Mouse (Mus musculus) limb, embryonic 15.5 days (tissue): ENCODE data around the gene Sp2. TPM values are rescaled to one million over a fixed set of nuclear protein-coding genes. Genes with fewer than 3 reads are reported as not detected.

Experiments
- ATAC-seq: fragments of 200-750 bp; cut with Nextera tagmentation; 2 replicates; pipeline ENCODE4 v1.8.0; 2017; ENCODE audit warnings: low read depth, moderate TSS enrichment; ENCODE audit not compliant: insufficient number of reproducible peaks, low FRiP score, low TSS enrichment
- H3K27ac ChIP-seq: fragments of 300-500 bp; sonication (generic); 2 replicates; pipeline ENCODE4 v1.5.1; 2015; ENCODE audit warnings: moderate library complexity, mild to moderate bottlenecking, inconsistent platforms
- H3K27me3 ChIP-seq: fragments of 300-500 bp; sonication (generic); 2 replicates; pipeline ENCODE4 v1.6.1; 2015; ENCODE audit warnings: inconsistent platforms
- H3K36me3 ChIP-seq: fragments of 300-500 bp; sonication (generic); 2 replicates; pipeline ENCODE4 v1.6.1; 2015; ENCODE audit warnings: inconsistent platforms
- H3K4me1 ChIP-seq: fragments of 300-500 bp; sonication (generic); 2 replicates; pipeline ENCODE4 v1.6.1; 2015; ENCODE audit warnings: inconsistent platforms
- H3K4me2 ChIP-seq: fragments of 300-500 bp; sonication (generic); 2 replicates; pipeline ENCODE4 v1.6.1; 2015; ENCODE audit warnings: mild to moderate bottlenecking, inconsistent platforms
- H3K4me3 ChIP-seq: fragments of 300-500 bp; sonication (generic); 2 replicates; pipeline ENCODE4 v1.5.1; 2015; ENCODE audit warnings: mild to moderate bottlenecking, inconsistent platforms
- H3K9ac ChIP-seq: fragments of 300-500 bp; sonication (generic); 2 replicates; pipeline ENCODE4 v1.6.1; 2015; ENCODE audit warnings: inconsistent platforms
- H3K9me3 ChIP-seq: fragments of 300-500 bp; sonication (generic); 2 replicates; pipeline ENCODE4 v1.6.1; 2016; ENCODE audit warnings: inconsistent platforms
- WGBS: fragments of 180-500 bp; shearing (Covaris S2); methylation state at CpG from one replicate; pipeline ENCODE4 v1.1.7; 2015; 5-methylcytosine and 5-hydroxymethylcytosine counted together
- polyA plus RNA-seq: library from polyadenylated mRNA; unstranded; fragments of >200 nt; fragmentation: Nextera tagmentation; extraction: Ambion mirVana; gene quantifications from 2 replicates; pipeline ENCODE4 v1.2.1, GENCODE M21; 2015

Gene Sp2
- polyA plus RNA-seq, 1 experiment from 2014 or later: 15.1 TPM

- peak overlapping the region; percentile 68 for H3K4me2 ChIP-seq
- H3K9me3 ChIP-seq: no peaks in the 10 kb centered on the region
- 2% methylated on average over 36 of the region's 36 CpGs for WGBS
- ATAC-seq: no peak
- no peaks in the 10 kb centered on the region for H3K36me3 ChIP-seq
- peaks cover 84% of the 10 kb centered on the region for H3K27me3 ChIP-seq
- H3K9ac ChIP-seq: peak overlapping the region; percentile 24; the same call in 1 of the 2 replicates
- H3K4me1 ChIP-seq: peaks cover 44% of the 10 kb centered on the region
- H3K4me3 ChIP-seq: peak overlapping the region; percentile 40
- H3K27ac ChIP-seq: no peak overlapping the region
Observed at GRCm38 (mm10) chr11:97017696-97018582, 35.2 kb upstream of the Sp2 start.

GRCm38 (mm10) chr11:97013121-97013670 lies 30.4 kb upstream of the Sp2 start, which contains the start of gene Sp6:
Sp6 (plus strand) TSS chr11:97013394.
- no peak for ATAC-seq
- peaks cover 67% of the 10 kb centered on the region for H3K27me3 ChIP-seq
- 28% methylated on average over 8 of the region's 8 CpGs for WGBS

GRCm38 (mm10) chr11:97009198-97009790 lies 26.5 kb upstream of the Sp2 start:
- H3K27ac ChIP-seq: no peak overlapping the region
- peaks cover 43% of the 10 kb centered on the region for H3K27me3 ChIP-seq
- no peak overlapping the region for H3K4me3 ChIP-seq
- no peaks in the 10 kb centered on the region for H3K9me3 ChIP-seq
- no peaks in the 10 kb centered on the region for H3K36me3 ChIP-seq
- no peak for ATAC-seq
- 41% methylated on average over 8 of the region's 8 CpGs for WGBS
- H3K4me2 ChIP-seq: no peak overlapping the region
- H3K4me1 ChIP-seq: 0 out of 2 replicates have a peak, but pooled peaks cover 5% of the 10 kb centered on the region
- no peak overlapping the region for H3K9ac ChIP-seq

More at GRCm38 (mm10) chr11:97013121-97013670, 30.4 kb upstream of the Sp2 start, which contains the start of gene Sp6:
- Histone ChIP-seq H3K4me2 (no peak within 1 kb of the TSS), H3K4me3 (no peak within 1 kb of the TSS), H3K9me3 (no peaks in the 10 kb centered on the region), H3K36me3 (no peaks in the 10 kb centered on the region), H3K4me1 (peaks cover 11% of the 10 kb centered on the region), H3K9ac (no peak within 1 kb of the TSS), H3K27ac (no peak within 1 kb of the TSS)

- H3K4me1 ChIP-seq: no peaks in the 10 kb centered on the region
- H3K27me3 ChIP-seq: peaks cover 51% of the 10 kb centered on the region
- WGBS: 59% methylated on average over 9 of the region's 9 CpGs
- H3K4me2 ChIP-seq: no peak overlapping the region
- no peaks in the 10 kb centered on the region for H3K36me3 ChIP-seq
- H3K4me3 ChIP-seq: no peak overlapping the region
- no peak for ATAC-seq
- no peak overlapping the region for H3K27ac ChIP-seq
- H3K9me3 ChIP-seq: no peaks in the 10 kb centered on the region
- no peak overlapping the region for H3K9ac ChIP-seq
Observed at GRCm38 (mm10) chr11:97007093-97007794, 24.5 kb upstream of the Sp2 start.

GRCm38 (mm10) chr11:97003170-97003569 lies 20.4 kb upstream of the Sp2 start:
- Histone ChIP-seq H3K27me3 (peaks cover 44% of the 10 kb centered on the region), H3K36me3 (no peaks in the 10 kb centered on the region), H3K9me3 (no peaks in the 10 kb centered on the region), H3K4me3 (no peak overlapping the region), H3K9ac (no peak overlapping the region), H3K4me2 (no peak overlapping the region), H3K27ac (no peak overlapping the region), H3K4me1 (no peaks in the 10 kb centered on the region)
- 28% methylated on average over 5 of the region's 5 CpGs for WGBS
- no peak for ATAC-seq

- ATAC-seq: no peak
- Histone ChIP-seq H3K27me3 (peaks cover 69% of the 10 kb centered on the region), H3K4me1 (peaks cover 15% of the 10 kb centered on the region), H3K4me2 (peak overlapping the region; percentile 52), H3K9ac (0 out of 2 replicates have a peak overlapping the region, but pooled peaks have one; percentile 0), H3K27ac (no peak overlapping the region), H3K4me3 (peak overlapping the region; percentile 28), H3K9me3 (no peaks in the 10 kb centered on the region), H3K36me3 (no peaks in the 10 kb centered on the region)
- WGBS: 6% methylated on average over 28 of the region's 30 CpGs
Observed at GRCm38 (mm10) chr11:96997380-96997956, 14.7 kb upstream of the Sp2 start.

- peaks cover 15% of the 10 kb centered on the region for H3K4me1 ChIP-seq
- no peak for ATAC-seq
- 0 out of 2 replicates have a peak overlapping the region, but pooled peaks have one; percentile 0 for H3K9ac ChIP-seq
- H3K27ac ChIP-seq: no peak overlapping the region
- H3K4me3 ChIP-seq: peak overlapping the region; percentile 28
- H3K36me3 ChIP-seq: no peaks in the 10 kb centered on the region
- WGBS: 16% methylated on average over 17 of the region's 17 CpGs
- H3K27me3 ChIP-seq: peaks cover 69% of the 10 kb centered on the region
- peak overlapping the region; percentile 52 for H3K4me2 ChIP-seq
- no peaks in the 10 kb centered on the region for H3K9me3 ChIP-seq
Observed at GRCm38 (mm10) chr11:96996773-96997379, 14.1 kb upstream of the Sp2 start.

- ATAC-seq: no peak
- H3K4me3 ChIP-seq: no peak overlapping the region
- no peak overlapping the region for H3K9ac ChIP-seq
- peaks cover 66% of the 10 kb centered on the region for H3K27me3 ChIP-seq
- H3K9me3 ChIP-seq: no peaks in the 10 kb centered on the region
- no peaks in the 10 kb centered on the region for H3K36me3 ChIP-seq
- H3K4me2 ChIP-seq: no peak overlapping the region
- H3K4me1 ChIP-seq: peaks cover 15% of the 10 kb centered on the region
- WGBS: 78% methylated on average over 15 of the region's 15 CpGs
- no peak overlapping the region for H3K27ac ChIP-seq
Observed at GRCm38 (mm10) chr11:96995836-96996772, 13.3 kb upstream of the Sp2 start.

GRCm38 (mm10) chr11:96995031-96995430 lies 12.3 kb upstream of the Sp2 start:
- 36% methylated on average over 5 of the region's 5 CpGs for WGBS
- peaks cover 15% of the 10 kb centered on the region for H3K4me1 ChIP-seq
- H3K4me2 ChIP-seq: no peak overlapping the region
- no peak overlapping the region for H3K27ac ChIP-seq
- H3K9me3 ChIP-seq: no peaks in the 10 kb centered on the region
- no peak overlapping the region for H3K4me3 ChIP-seq
- no peak for ATAC-seq
- no peak overlapping the region for H3K9ac ChIP-seq
- H3K27me3 ChIP-seq: peaks cover 63% of the 10 kb centered on the region
- H3K36me3 ChIP-seq: no peaks in the 10 kb centered on the region

- no peaks in the 10 kb centered on the region for H3K9me3 ChIP-seq
- WGBS: 25% methylated on average over 8 of the region's 8 CpGs
- no peak overlapping the region for H3K4me2 ChIP-seq
- H3K9ac ChIP-seq: no peak overlapping the region; the same call in 1 of the 2 replicates
- H3K4me3 ChIP-seq: no peak overlapping the region
- H3K4me1 ChIP-seq: peaks cover 22% of the 10 kb centered on the region
- peaks cover 68% of the 10 kb centered on the region for H3K27me3 ChIP-seq
- no peak for ATAC-seq
- no peaks in the 10 kb centered on the region for H3K36me3 ChIP-seq
- no peak overlapping the region for H3K27ac ChIP-seq
Observed at GRCm38 (mm10) chr11:96992722-96993311, 10.1 kb upstream of the Sp2 start.
